ENCODE assay signal across 14 mouse cellular contexts in the genomic region with DNA sequence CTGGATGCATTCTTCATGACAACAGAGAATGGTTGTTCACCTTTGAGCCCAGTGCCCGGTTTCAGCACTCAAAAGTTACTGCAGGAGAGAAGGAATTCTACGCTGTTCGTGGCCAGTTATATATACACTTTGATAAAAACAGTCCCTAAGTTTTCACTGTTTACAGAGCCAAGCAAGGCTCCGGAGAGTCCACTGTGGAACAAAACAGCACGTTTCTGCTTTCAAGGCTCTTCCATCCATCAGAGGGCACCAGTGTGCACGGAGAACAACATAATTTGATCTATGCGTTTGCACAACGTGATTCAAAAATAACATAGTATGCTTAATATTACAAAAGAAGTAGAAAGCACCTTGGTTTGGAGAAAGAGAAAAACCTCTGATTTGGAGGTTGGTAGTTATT.
DNase-seq lines count a peak whose midpoint lies in the region; ATAC-seq and TF ChIP-seq lines count a peak whose summit lies in the region.
"Had no signal": no experiment of that assay in that cellular context is flagged by ENCODE, and none has a peak within 500 bp of the region (broad histone marks: within the 10 kb centered on the region; RNA-seq: fewer than 3 reads in every experiment).

No protein-coding gene starts in this region.

- H3K9ac ChIP-seq in embryonic facial prominence, embryonic 14.5 days (ENCODE audit: low read depth, low read length), result no peak overlapping the region
- H3K9ac ChIP-seq: heart, embryonic 12.5 days; hindbrain, embryonic 13.5 days; lung, embryonic 15.5 days had no signal

- H3K27ac ChIP-seq in embryonic facial prominence, embryonic 14.5 days (replicated peaks; ENCODE audit: low read depth, low read length), result no peak overlapping the region
- H3K27ac ChIP-seq in embryonic facial prominence, embryonic 10.5 days (replicated peaks), result no peak overlapping the region
- H3K27ac ChIP-seq in layer of hippocampus, adult 2 months, result no peak overlapping the region
- H3K27ac ChIP-seq: hindbrain, embryonic 13.5 days; lung, embryonic 15.5 days had no signal

- WGBS in embryonic facial prominence, embryonic 14.5 days, result 57% methylated on average over 8 of the region's 8 CpGs
- WGBS in embryonic facial prominence, embryonic 10.5 days, result 80% methylated on average over 8 of the region's 8 CpGs

- H3K36me3 ChIP-seq in embryonic facial prominence, embryonic 14.5 days (ENCODE audit: control insufficient read depth, insufficient read depth, low read length), result no peaks in the 10 kb centered on the region
- no peaks in the 10 kb centered on the region for H3K36me3 ChIP-seq in embryonic facial prominence, embryonic 10.5 days (replicated peaks)
- H3K36me3 ChIP-seq: heart, embryonic 12.5 days; hindbrain, embryonic 13.5 days; lung, embryonic 15.5 days had no signal

- H3K4me2 ChIP-seq in embryonic facial prominence, embryonic 14.5 days (ENCODE audit: low read depth, low read length), result no peak overlapping the region
- H3K4me2 ChIP-seq: heart, embryonic 12.5 days; hindbrain, embryonic 13.5 days; lung, embryonic 15.5 days had no signal

- H3K9me3 ChIP-seq in embryonic facial prominence, embryonic 14.5 days (ENCODE audit: control insufficient read depth, low read length), result no peaks in the 10 kb centered on the region
- no peaks in the 10 kb centered on the region for H3K9me3 ChIP-seq in embryonic facial prominence, embryonic 10.5 days
- H3K9me3 ChIP-seq: heart, embryonic 12.5 days; hindbrain, embryonic 13.5 days; lung, embryonic 15.5 days had no signal

- no peak overlapping the region for H3K4me3 ChIP-seq in embryonic facial prominence, embryonic 14.5 days (ENCODE audit: low read depth, low read length)
- H3K4me3 ChIP-seq in embryonic facial prominence, embryonic 10.5 days, result no peak overlapping the region
- no peak overlapping the region for H3K4me3 ChIP-seq in layer of hippocampus, adult 2 months
- H3K4me3 ChIP-seq: heart, embryonic 12.5 days; hindbrain, embryonic 13.5 days; lung, embryonic 15.5 days had no signal

- peak; percentile 74 for TF ChIP-seq CTCF in layer of hippocampus, adult 2 months (conservative IDR thresholded peaks at IDR 0.05)

- no peaks in the 10 kb centered on the region for H3K4me1 ChIP-seq in embryonic facial prominence, embryonic 14.5 days (ENCODE audit: control insufficient read depth, insufficient read depth, low read length)
- H3K4me1 ChIP-seq in embryonic facial prominence, embryonic 10.5 days, result no peaks in the 10 kb centered on the region
- H3K4me1 ChIP-seq: heart, embryonic 12.5 days; hindbrain, embryonic 13.5 days; lung, embryonic 15.5 days had no signal

- H3K27me3 ChIP-seq in embryonic facial prominence, embryonic 14.5 days (replicated peaks; ENCODE audit: control insufficient read depth, insufficient read depth, low read length), result no peaks in the 10 kb centered on the region
- no peaks in the 10 kb centered on the region for H3K27me3 ChIP-seq in embryonic facial prominence, embryonic 10.5 days (replicated peaks; ENCODE audit: low read depth, poor library complexity, severe bottlenecking)
- H3K27me3 ChIP-seq: heart, embryonic 12.5 days; hindbrain, embryonic 13.5 days; lung, embryonic 15.5 days had no signal

- intact Hi-C loops in left cerebral cortex, postnatal 36 days (cut with DNase I), result loop anchor here (10.0 kb wide), 1 partner anchor 1999 kb away; no protein-coding TSS in a partner anchor

- DNase-seq in embryonic facial prominence, embryonic 14.5 days (ENCODE audit: low spot score), result peak; percentile 31
- no peak for DNase-seq in embryonic facial prominence, embryonic 10.5 days (ENCODE audit: low spot score)
- DNase-seq in layer of hippocampus, adult 2 months (ENCODE audit: low spot score in 2 of 2), result no peak
- no peak for DNase-seq in layer of hippocampus, adult 8-10 months (ENCODE audit: low spot score in 2 of 2)
- DNase-seq in adrenal gland, adult 8-10 months, result peak; percentile 8
- peak; percentile 61 for DNase-seq in kidney, postnatal 10 days
- DNase-seq in embryo, embryonic 11 days, result no peak
- no peak for DNase-seq in left cerebral cortex, postnatal 36 days (ENCODE audit: low spot score in 2 of 2)
- DNase-seq: cerebellum, adult 2 months; right cerebral cortex, postnatal 14 days; thymus, postnatal 36 days had no signal

- no peak for ATAC-seq in embryonic facial prominence, embryonic 14.5 days (ENCODE audit: low read depth)

Comparison
In these comparisons a context has a peak if more than half of its experiments do, and no peak if none do; other contexts are left out.
1. DNase-seq: peak in embryonic facial prominence, embryonic 14.5 days (single experiment), adrenal gland, adult 8-10 months (single experiment) and kidney, postnatal 10 days (single experiment); none in embryonic facial prominence, embryonic 10.5 days (single experiment), layer of hippocampus, adult 2 months (0 of 2), layer of hippocampus, adult 8-10 months (0 of 2), embryo, embryonic 11 days (single experiment) and left cerebral cortex, postnatal 36 days (0 of 2).